Mouse (Mus musculus): ENCODE measurements around the gene Frem2.

Frem2 gene

GRCm38 (mm10) chr3:53469650-53470049 lies 187.5 kb downstream of the Frem2 start:
- no peak for DNase-seq (ENCODE audit: low spot score in 2 of 2)

- DNase-seq (ENCODE audit: low spot score in 2 of 2): no peak
Measured at GRCm38 (mm10) chr3:53467356-53467755, 189.8 kb downstream of the Frem2 start.

- no peak for DNase-seq (ENCODE audit: low spot score in 2 of 2)
Measured at GRCm38 (mm10) chr3:53466481-53466880, 190.7 kb downstream of the Frem2 start.

GRCm38 (mm10) chr3:53465330-53465729 lies 191.8 kb downstream of the Frem2 start:
- no peak for DNase-seq (ENCODE audit: low spot score in 2 of 2)

GRCm38 (mm10) chr3:53464146-53464698 lies 192.9 kb downstream of the Frem2 start:
- DNase-seq (ENCODE audit: low spot score in 2 of 2): no peak
